Mouse (Mus musculus) limb, embryonic 10.5 days (tissue): Measurements from ENCODE around the gene Olfr186. TPM values are rescaled to one million over a fixed set of nuclear protein-coding genes. Genes with fewer than 3 reads are reported as not detected.
"Not testable (repeated sequence)": the region's sequence is repeated elsewhere in the genome, so short reads cannot be mapped to it uniquely, and the experiment has no call there.

Experiments used
- DNase-seq: peaks from one replicate; pipeline ENCODE4 v3.0.0-alpha.2; 2017; ENCODE audit warnings: low spot score
- H3K27ac ChIP-seq: fragments of 300-500 bp; sonication (generic); 2 replicates; pipeline ENCODE4 v1.5.1; 2016; ENCODE audit warnings: mild to moderate bottlenecking
- H3K27me3 ChIP-seq: fragments of 300-500 bp; sonication (generic); 2 replicates; pipeline ENCODE4 v1.6.1; 2016; ENCODE audit warnings: low read depth, mild to moderate bottlenecking; ENCODE audit not compliant: poor library complexity, severe bottlenecking
- H3K36me3 ChIP-seq: fragments of 300-500 bp; sonication (generic); 2 replicates; pipeline ENCODE4 v1.6.1; 2016; ENCODE audit warnings: mild to moderate bottlenecking, moderate library complexity
- H3K4me1 ChIP-seq: fragments of 300-500 bp; sonication (generic); 2 replicates; pipeline ENCODE4 v1.6.1; 2016
- H3K4me3 ChIP-seq: fragments of 300-500 bp; sonication (generic); 2 replicates; pipeline ENCODE4 v1.5.1; 2016; ENCODE audit warnings: mild to moderate bottlenecking, moderate library complexity
- H3K9me3 ChIP-seq: fragments of 300-500 bp; sonication (generic); replicated peaks from 2 replicates; pipeline ENCODE4 v1.6.1; 2016; ENCODE audit warnings: mild to moderate bottlenecking
- WGBS: fragments of 180-500 bp; shearing (Covaris S2); methylation state at CpG from one replicate; pipeline ENCODE4 v1.1.7; 2016; 5-methylcytosine and 5-hydroxymethylcytosine counted together
- polyA plus RNA-seq: library from polyadenylated mRNA; unstranded; fragments of >200 nt; fragmentation: Nextera tagmentation; extraction: Ambion mirVana; gene quantifications from 2 replicates; pipeline ENCODE4 v1.2.1, GENCODE M21; 2016

The Olfr186 gene
- polyA plus RNA-seq: not detected in 2 replicates

GRCm38 (mm10) chr16:59030191-59030590 is at the start of gene Olfr186:
Olfr186 (minus strand) TSS chr16:59030291.
- Histone ChIP-seq H3K4me3 (no peak within 1 kb of the TSS), H3K27me3 (no peaks in the 10 kb centered on the region), H3K4me1 (no peaks in the 10 kb centered on the region), H3K36me3 (no peaks in the 10 kb centered on the region), H3K9me3 (no peaks in the 10 kb centered on the region), H3K27ac (no peak within 1 kb of the TSS)
- WGBS: 93% methylated on average over 4 of the region's 4 CpGs
- DNase-seq: no peak

- WGBS: 92% methylated on average over 5 of the region's 5 CpGs
- Histone ChIP-seq H3K9me3 (no peaks in the 10 kb centered on the region), H3K27me3 (no peaks in the 10 kb centered on the region), H3K4me3 (no peak within 1 kb of the TSS), H3K4me1 (no peaks in the 10 kb centered on the region), H3K36me3 (no peaks in the 10 kb centered on the region), H3K27ac (no peak within 1 kb of the TSS)
- no peak for DNase-seq
Observed at GRCm38 (mm10) chr16:59077905-59078304, 47.8 kb upstream of the Olfr186 start, which contains the start of gene Olfr190. Olfr190 (minus strand) TSS chr16:59078005.

GRCm38 (mm10) chr16:59073520-59073919 is 43.4 kb upstream of the Olfr186 start:
- Histone ChIP-seq H3K4me1 (no peaks in the 10 kb centered on the region), H3K9me3 (no peaks in the 10 kb centered on the region)
- WGBS: 91% methylated on average over 1 of the region's 1 CpGs

GRCm38 (mm10) chr16:59071755-59072154 is 41.7 kb upstream of the Olfr186 start:
- Histone ChIP-seq H3K4me3 (no peak overlapping the region), H3K36me3 (no peaks in the 10 kb centered on the region), H3K27ac (no peak overlapping the region), H3K27me3 (no peaks in the 10 kb centered on the region), H3K4me1 (no peaks in the 10 kb centered on the region), H3K9me3 (no peaks in the 10 kb centered on the region)
- no peak for DNase-seq

More at GRCm38 (mm10) chr16:59073520-59073919, 43.4 kb upstream of the Olfr186 start:
- no peak for DNase-seq
- Histone ChIP-seq H3K27me3 (no peaks in the 10 kb centered on the region), H3K36me3 (no peaks in the 10 kb centered on the region), H3K4me3 (no peak overlapping the region), H3K27ac (no peak overlapping the region)

GRCm38 (mm10) chr16:59062411-59062810 is 32.3 kb upstream of the Olfr186 start:
- not testable (repeated sequence) for H3K4me3 ChIP-seq, H3K9me3 ChIP-seq, H3K36me3 ChIP-seq, DNase-seq, H3K27me3 ChIP-seq, H3K27ac ChIP-seq, H3K4me1 ChIP-seq
- WGBS: 80% methylated on average over 3 of the region's 3 CpGs

- WGBS: 94% methylated on average over 2 of the region's 2 CpGs
- DNase-seq: not testable (repeated sequence)
Observed at GRCm38 (mm10) chr16:59049286-59049685, 19.2 kb upstream of the Olfr186 start.

GRCm38 (mm10) chr16:59048860-59049259 is 18.8 kb upstream of the Olfr186 start:
- WGBS: 84% methylated on average over 1 of the region's 1 CpGs

More at GRCm38 (mm10) chr16:59049286-59049685, 19.2 kb upstream of the Olfr186 start:
- not testable (repeated sequence) for H3K4me1 ChIP-seq, H3K9me3 ChIP-seq, H3K4me3 ChIP-seq, H3K36me3 ChIP-seq, H3K27me3 ChIP-seq, H3K27ac ChIP-seq

GRCm38 (mm10) chr16:59047579-59047978 is 17.5 kb upstream of the Olfr186 start:
- DNase-seq: no peak
- WGBS: 79% methylated on average over 4 of the region's 4 CpGs
- H3K36me3 ChIP-seq: no peaks in the 10 kb centered on the region
- no peak overlapping the region for H3K4me3 ChIP-seq
- H3K27ac ChIP-seq: no peak overlapping the region
- H3K9me3 ChIP-seq: no peaks in the 10 kb centered on the region
- H3K4me1 ChIP-seq: no peaks in the 10 kb centered on the region
- no peaks in the 10 kb centered on the region for H3K27me3 ChIP-seq

More at GRCm38 (mm10) chr16:59048860-59049259, 18.8 kb upstream of the Olfr186 start:
- Histone ChIP-seq H3K9me3 (no peaks in the 10 kb centered on the region), H3K4me1 (no peaks in the 10 kb centered on the region), H3K27me3 (no peaks in the 10 kb centered on the region), H3K36me3 (no peaks in the 10 kb centered on the region), H3K27ac (no peak overlapping the region), H3K4me3 (no peak overlapping the region)
- no peak for DNase-seq

- no peak for DNase-seq
- Histone ChIP-seq H3K36me3 (no peaks in the 10 kb centered on the region), H3K9me3 (no peaks in the 10 kb centered on the region), H3K27ac (no peak overlapping the region), H3K27me3 (no peaks in the 10 kb centered on the region), H3K4me1 (no peaks in the 10 kb centered on the region), H3K4me3 (no peak overlapping the region)
- 86% methylated on average over 3 of the region's 3 CpGs for WGBS
Observed at GRCm38 (mm10) chr16:59045835-59046234, 15.7 kb upstream of the Olfr186 start.

- H3K27ac ChIP-seq: no peak within 1 kb of the TSS
- no peak for DNase-seq
- WGBS: 91% methylated on average over 7 of the region's 7 CpGs
- H3K9me3 ChIP-seq: no peaks in the 10 kb centered on the region
- H3K4me3 ChIP-seq: no peak within 1 kb of the TSS
- H3K4me1 ChIP-seq: no peaks in the 10 kb centered on the region
- no peaks in the 10 kb centered on the region for H3K36me3 ChIP-seq
- no peaks in the 10 kb centered on the region for H3K27me3 ChIP-seq
Observed at GRCm38 (mm10) chr16:59039710-59040109, 9.6 kb upstream of the Olfr186 start, which contains the start of gene Olfr187. Olfr187 (minus strand) TSS chr16:59039767.

GRCm38 (mm10) chr16:59013357-59014018 is 16.6 kb downstream of the Olfr186 start:
- Histone ChIP-seq H3K9me3 (no peaks in the 10 kb centered on the region), H3K36me3 (no peaks in the 10 kb centered on the region), H3K4me1 (no peaks in the 10 kb centered on the region), H3K4me3 (no peak overlapping the region), H3K27ac (no peak overlapping the region), H3K27me3 (no peaks in the 10 kb centered on the region)
- DNase-seq: no peak
- 74% methylated on average over 2 of the region's 2 CpGs for WGBS

GRCm38 (mm10) chr16:59007146-59007545 is 22.9 kb downstream of the Olfr186 start:
- Histone ChIP-seq H3K27me3 (no peaks in the 10 kb centered on the region), H3K4me3 (no peak overlapping the region), H3K9me3 (no peaks in the 10 kb centered on the region), H3K36me3 (no peaks in the 10 kb centered on the region), H3K27ac (no peak overlapping the region), H3K4me1 (no peaks in the 10 kb centered on the region)
- no peak for DNase-seq

GRCm38 (mm10) chr16:58995057-58995456 is 35.0 kb downstream of the Olfr186 start, which contains the start of gene Olfr183:
Olfr183 (plus strand) TSS chr16:58995357.
- DNase-seq: no peak
- Histone ChIP-seq H3K27ac (no peak within 1 kb of the TSS), H3K4me3 (no peak within 1 kb of the TSS), H3K27me3 (no peaks in the 10 kb centered on the region), H3K4me1 (no peaks in the 10 kb centered on the region), H3K9me3 (no peaks in the 10 kb centered on the region), H3K36me3 (no peaks in the 10 kb centered on the region)
- WGBS: 76% methylated on average over 2 of the region's 2 CpGs
